Mouse (Mus musculus) liver, adult (tissue): ENCODE measurements around the gene Wdr43.

Source experiments
- GATA4 ChIP-seq: IDR thresholded peaks from 2 replicates; pipeline ENCODE4 v1.6.1; 2014; ENCODE audit warnings: mild to moderate bottlenecking, low read length; ENCODE audit not compliant: insufficient replicate concordance

The Wdr43 gene

DNA sequence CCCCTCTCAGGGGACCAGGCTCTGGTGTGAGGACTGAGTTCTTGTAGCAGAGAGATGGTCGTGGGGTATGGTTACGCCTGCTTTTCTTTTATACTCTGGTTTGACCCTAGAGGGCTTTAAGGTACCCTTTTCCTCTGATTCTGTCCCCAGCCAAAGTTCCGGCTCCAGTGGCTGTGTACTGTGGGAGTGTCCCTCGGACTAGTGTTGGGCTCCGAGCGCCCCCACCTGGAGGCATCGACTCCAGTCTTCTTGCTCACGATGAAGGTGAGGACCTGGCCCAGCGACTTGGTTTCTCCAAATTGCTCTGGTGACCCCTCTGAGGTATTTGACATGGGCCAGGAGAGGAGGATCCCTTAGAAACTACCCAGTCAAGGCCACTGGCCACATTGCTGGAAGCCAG, 71.7 kb downstream of the Wdr43 start:
- TF ChIP-seq GATA4: no peak

- TF ChIP-seq GATA4: no peak
These were observed 74.2 kb downstream of the Wdr43 start for GRCm38 (mm10) chr17:71689903-71690302.

DNA sequence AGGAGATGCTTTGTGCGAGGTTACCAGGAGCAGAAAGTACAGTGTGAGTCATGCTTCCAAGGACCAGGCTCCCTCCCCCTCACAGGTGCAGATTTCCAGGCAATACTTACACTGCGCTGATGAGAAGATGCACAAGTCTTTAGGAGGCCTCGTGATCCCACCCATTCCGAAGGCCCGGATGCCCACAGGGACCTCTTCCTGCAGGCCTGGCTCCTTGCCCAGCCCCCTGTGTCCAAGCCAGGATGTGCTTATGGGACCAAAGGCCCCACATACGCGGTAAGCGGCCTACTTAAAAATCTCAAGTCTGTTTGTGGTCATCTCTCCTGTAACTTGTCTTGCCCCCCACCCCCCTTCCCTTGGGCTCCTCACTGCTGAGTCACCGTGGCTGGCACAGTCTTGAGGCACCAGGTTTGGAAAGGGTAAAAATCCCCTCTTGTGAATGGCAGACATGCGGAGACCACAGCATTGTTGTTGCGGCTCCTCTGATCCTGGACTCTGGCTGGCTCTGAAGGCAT, 75.7 kb downstream of the Wdr43 start:
- no peak for TF ChIP-seq GATA4

GRCm38 (mm10) chr17:71693313-71693712, 77.6 kb downstream of the Wdr43 start:
- no peak for TF ChIP-seq GATA4

DNA sequence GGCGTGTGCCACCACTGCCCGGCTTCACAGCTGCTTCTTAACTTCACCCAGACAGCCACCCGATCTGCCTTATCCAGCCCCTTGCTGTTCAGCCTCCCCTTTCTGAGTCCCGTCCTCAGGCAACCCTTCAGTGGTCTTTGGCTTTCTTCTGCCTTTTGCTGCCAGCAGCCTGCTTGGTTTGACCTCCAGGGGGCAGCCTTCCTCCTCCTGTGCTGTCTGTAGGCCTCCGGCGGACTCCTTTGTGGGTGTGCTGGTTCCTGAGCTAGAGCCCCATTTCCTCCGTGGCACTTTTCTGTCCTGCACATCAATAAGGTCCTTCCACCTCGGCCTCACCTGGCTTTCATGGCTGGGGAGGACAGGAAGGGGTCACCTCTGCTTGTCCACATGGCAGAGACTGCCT, 78.1 kb downstream of the Wdr43 start:
- no peak for TF ChIP-seq GATA4

DNA sequence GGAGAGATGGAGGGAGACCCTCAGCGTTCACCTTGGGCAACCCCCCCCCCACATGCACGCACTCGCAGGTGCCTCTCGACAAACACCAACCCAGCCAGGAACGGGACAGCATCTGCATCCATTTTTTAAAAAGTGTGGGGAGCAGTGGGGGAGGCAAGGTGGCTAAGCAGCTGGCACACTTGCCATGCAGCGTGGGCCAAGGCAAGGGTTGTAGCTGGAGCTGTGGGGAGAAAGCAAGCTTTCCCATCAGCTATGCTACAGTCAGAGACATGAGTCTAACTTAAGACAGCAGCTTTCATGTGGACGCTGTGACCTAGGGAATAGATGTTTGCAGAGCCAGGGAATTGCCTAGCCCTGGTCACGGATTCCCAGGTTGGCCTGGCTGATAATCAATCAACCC, 79.5 kb downstream of the Wdr43 start:
- TF ChIP-seq GATA4: no peak

DNA sequence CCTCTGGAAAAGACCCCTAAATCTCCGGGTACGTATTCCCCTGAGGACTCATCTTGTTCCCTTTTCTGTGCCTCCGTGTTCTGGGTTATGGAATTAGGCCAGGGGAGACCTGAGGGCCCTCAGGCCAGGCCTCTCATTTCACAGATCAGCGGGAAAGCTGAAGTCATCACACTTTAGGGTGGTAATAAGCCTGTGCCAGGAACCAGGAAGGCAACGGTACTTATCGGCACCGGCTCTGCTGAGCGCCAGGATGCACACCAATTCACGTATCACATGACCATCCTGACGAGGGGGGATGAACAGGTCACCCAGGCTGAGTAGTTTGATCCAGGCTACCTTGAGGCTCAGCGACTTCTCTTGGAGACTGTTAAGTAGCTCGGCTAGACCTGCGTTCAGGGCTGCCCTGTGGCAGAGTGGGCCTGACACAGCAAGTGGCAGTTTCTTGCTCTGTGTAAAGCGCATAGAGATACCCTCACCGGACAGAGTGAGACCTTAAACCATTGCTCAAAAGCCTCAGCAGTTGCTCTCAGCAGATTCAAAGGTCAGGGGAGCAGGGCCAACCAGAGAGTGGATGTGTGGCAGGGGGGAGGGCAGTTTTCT, 80.1 kb downstream of the Wdr43 start:
- no peak for TF ChIP-seq GATA4

DNA sequence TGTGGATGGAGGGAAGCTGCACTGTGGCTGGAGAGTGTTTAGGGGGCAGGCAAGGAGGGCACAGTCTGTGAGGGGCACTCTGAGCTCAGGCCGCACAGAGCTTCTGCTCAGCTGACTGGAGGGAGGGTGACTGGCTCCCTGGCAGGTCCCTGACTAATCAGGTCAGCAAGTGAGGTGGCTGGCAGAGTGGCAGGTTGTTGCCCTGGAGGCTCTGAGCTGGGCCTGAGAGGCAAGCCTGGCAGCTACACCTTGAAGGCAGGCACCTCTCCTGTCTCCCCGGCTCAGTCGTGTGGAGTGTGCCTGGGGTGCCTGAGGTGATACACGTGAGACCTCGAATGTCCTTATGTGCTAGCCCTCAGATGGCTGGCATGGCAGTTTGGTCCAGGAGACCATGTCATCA, 80.7 kb downstream of the Wdr43 start:
- no peak for TF ChIP-seq GATA4

GRCm38 (mm10) chr17:71697896-71698618, 82.4 kb downstream of the Wdr43 start:
- no peak for TF ChIP-seq GATA4

DNA sequence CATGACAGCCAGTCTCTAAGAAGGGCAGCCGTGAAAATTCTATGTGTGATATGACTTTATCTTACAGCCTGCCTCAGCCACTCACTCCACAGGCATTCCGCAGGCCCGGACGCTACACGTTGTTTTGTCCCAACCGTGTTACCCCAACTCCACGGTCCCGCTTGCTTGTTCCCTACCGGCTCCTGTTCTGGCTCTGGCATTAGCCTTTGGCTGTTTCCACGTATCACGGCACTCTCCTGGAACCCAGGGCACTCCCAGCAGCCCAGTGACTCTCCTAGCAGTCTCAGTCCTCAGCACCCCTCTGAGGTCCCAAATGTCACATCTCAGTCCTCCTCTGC, 82.9 kb downstream of the Wdr43 start:
- TF ChIP-seq GATA4: no peak

DNA sequence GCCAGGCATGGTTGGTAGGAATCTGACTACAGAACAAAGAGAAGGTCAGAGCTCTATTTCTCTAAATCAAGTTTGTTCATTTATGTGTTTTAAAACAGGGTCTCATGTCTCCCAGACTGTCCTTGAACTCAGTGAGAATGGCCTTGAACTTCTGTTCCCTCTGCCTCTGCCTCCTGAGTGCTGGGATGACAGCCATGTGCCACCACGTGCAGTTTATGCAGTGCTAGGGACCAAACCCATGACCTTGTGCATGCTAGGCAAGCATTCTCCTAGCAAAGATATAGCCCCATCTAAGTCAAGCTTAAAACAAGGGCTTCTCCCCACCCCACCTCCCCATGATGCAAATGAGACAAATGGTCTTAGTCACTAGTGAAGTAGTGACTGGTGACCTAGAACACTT, 89.4 kb downstream of the Wdr43 start:
- TF ChIP-seq GATA4: no peak

DNA sequence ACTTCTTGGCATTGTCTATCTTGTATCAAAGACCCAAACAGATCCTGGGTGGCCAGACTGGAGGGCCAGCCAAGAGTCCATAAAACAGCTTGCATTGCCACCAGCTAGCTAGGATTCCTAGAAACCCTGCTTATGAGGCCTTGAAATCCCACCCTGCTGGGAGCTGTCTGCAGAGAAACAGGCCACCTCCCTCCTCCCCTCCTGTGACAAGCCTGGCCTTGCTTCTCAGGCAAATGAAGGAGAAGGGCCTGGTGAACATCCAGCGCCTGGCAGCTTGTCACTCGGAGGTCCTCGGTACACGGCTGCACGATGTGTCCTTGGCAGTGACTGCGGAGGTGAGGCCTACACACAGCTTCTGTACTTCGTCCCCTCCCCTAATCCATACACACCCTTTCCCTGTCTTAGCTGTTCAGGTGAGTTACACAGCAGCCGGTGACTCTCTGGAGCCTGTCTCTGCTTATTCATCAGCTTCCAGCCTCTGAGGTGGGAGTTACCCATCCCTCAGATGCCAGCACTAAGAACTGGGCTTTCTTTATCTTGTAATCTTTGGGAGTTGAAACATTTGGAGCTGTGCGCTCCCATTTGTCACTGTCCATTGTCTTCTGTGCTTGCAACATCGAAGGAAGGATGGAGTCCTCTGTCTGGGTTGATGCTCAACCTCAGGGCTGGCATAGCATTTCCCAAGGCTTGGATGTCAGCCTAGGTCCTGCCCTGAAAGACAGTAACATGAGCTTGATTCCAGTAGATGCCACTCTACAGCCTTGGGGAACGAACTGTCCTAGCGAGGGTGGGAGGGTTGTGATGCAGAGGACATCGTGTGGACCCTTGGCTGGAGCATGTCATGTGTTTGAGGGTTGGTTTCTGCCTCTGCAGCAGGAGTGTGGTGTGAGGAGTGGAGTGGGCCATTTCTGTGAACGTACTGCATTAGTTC, 90.1 kb downstream of the Wdr43 start:
- no peak for TF ChIP-seq GATA4

DNA sequence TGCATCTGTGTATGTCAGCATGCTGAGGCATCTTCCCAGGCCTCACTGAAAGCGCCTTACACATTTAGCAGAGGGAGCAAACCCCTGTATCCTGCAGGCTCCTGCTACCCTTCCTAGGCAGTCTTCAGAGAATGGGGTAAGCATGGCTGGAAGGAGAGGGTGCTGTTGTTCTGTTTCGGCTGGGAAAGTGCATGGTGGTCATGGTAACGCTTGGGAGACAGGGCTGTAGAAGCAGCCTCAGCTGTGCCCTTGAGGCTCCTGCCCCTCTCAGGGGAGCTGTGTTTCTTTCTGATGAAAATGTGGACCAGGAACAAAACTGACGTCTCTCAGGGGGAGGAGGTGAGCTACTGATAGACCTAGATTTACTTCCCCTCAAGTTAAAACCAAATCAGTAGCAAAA, 92.0 kb downstream of the Wdr43 start:
- TF ChIP-seq GATA4: no peak
